Mouse (Mus musculus) CH12.LX (cell line): ENCODE results near the gene March8.

Experiments
- CTCF ChIP-seq, 2 experiments: IDR thresholded peaks in 1 of 2; conservative IDR thresholded peaks in 1 of 2; 2 replicates each; pipeline ENCODE4 v1.5.1; 2011 to 2012; ENCODE audit warnings: low read depth in 2 of 2, low read length in 2 of 2, improper control_type of control experiment in 1 of 2, inconsistent platforms in 1 of 2, mild to moderate bottlenecking in 1 of 2, moderate library complexity in 1 of 2
- EP300 ChIP-seq: IDR thresholded peaks from 2 replicates; pipeline ENCODE4 v1.6.1; 2011; ENCODE audit warnings: low read length, improper control_type of control experiment
- HCFC1 ChIP-seq: IDR thresholded peaks from 2 replicates; pipeline ENCODE4 v1.6.1; 2012; ENCODE audit warnings: low read depth, mild to moderate bottlenecking, inconsistent platforms, low read length, improper control_type of control experiment
- JUN ChIP-seq: IDR thresholded peaks from 2 replicates; pipeline ENCODE4 v1.6.1; 2011; ENCODE audit warnings: low read depth, mild to moderate bottlenecking, low read length, improper control_type of control experiment, moderate library complexity; ENCODE audit not compliant: insufficient read depth
- JUND ChIP-seq: conservative IDR thresholded peaks from 2 replicates; pipeline ENCODE4 v1.6.1; 2011; ENCODE audit warnings: low read depth, low read length, improper control_type of control experiment
- MAX ChIP-seq: IDR thresholded peaks from 2 replicates; pipeline ENCODE4 v1.6.1; 2011; ENCODE audit warnings: low read length, improper control_type of control experiment
- MEF2A ChIP-seq: IDR thresholded peaks from 2 replicates; pipeline ENCODE4 v1.6.1; 2014; ENCODE audit warnings: low read depth, mild to moderate bottlenecking, inconsistent platforms, low read length, improper control_type of control experiment, borderline replicate concordance
- MYC ChIP-seq: IDR thresholded peaks from 2 replicates; pipeline ENCODE4 v1.6.1; 2011; ENCODE audit warnings: low read depth, mild to moderate bottlenecking, improper control_type of control experiment, low read length
- PAX5 ChIP-seq: IDR thresholded peaks from 2 replicates; pipeline ENCODE4 v1.6.1; 2012; ENCODE audit warnings: low read length, inconsistent platforms, mixed read lengths
- POLR2A ChIP-seq: IDR thresholded peaks from 2 replicates; pipeline ENCODE4 v1.6.1; 2011; ENCODE audit warnings: low read depth, mild to moderate bottlenecking, improper control_type of control experiment, low read length
- TCF12 ChIP-seq: IDR thresholded peaks from 2 replicates; pipeline ENCODE4 v1.6.1; 2014; ENCODE audit warnings: low read depth, mild to moderate bottlenecking, inconsistent platforms, low read length, improper control_type of control experiment
- ZMIZ1 ChIP-seq: IDR thresholded peaks from 2 replicates; pipeline ENCODE4 v1.6.1; 2012; ENCODE audit warnings: low read depth, mild to moderate bottlenecking, inconsistent platforms, low read length, improper control_type of control experiment

DNA sequence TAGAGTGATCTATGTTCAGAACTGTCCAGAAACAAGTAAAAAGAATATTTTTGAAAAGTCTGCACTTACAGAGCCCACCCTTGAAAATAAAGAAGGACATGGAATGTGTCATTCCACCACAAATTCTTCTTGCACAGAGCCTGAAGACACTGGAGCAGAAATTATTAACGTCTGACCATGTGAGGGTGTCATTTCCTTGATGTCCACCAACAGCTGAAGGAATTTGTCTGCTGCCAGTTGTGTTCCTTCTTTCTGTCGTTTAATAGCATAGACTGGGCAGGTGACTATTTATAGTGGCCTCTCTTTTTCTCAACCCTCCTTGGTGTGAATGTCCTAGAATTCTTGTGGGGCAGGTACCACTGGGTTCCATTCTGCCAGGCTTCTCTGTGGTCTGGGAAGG, 68.3 kb downstream of the March8 start:
- TF ChIP-seq CTCF (conservative IDR thresholded peaks at IDR 0.05 in 1 of 2, IDR thresholded peaks at IDR 0.05 in 1 of 2; ENCODE audit: low read depth in 2 of 2, low read length in 2 of 2), result no peak
- TF ChIP-seq HCFC1, result no peak
- no peak for TF ChIP-seq POLR2A
- no peak for TF ChIP-seq JUND
- no peak for TF ChIP-seq EP300
- no peak for TF ChIP-seq JUN
- TF ChIP-seq MYC, result no peak
- TF ChIP-seq TCF12, result no peak
- no peak for TF ChIP-seq MAX
- TF ChIP-seq ZMIZ1, result no peak
- no peak for TF ChIP-seq MEF2A
- TF ChIP-seq PAX5, result no peak
